Mouse (Mus musculus) ES-E14 (cell line): ENCODE data around the gene 1700024G13Rik.

ENCODE experiments used
- CHD2 ChIP-seq: IDR thresholded peaks from 2 replicates; pipeline ENCODE4 v1.6.1; 2014; ENCODE audit warnings: mild to moderate bottlenecking, low read depth, low read length, inconsistent platforms
- MAFK ChIP-seq: IDR thresholded peaks from 2 replicates; pipeline ENCODE4 v1.6.1; 2014; ENCODE audit warnings: mild to moderate bottlenecking, low read depth, low read length, inconsistent platforms; ENCODE audit not compliant: insufficient read depth
- ZNF384 ChIP-seq: IDR thresholded peaks from 2 replicates; pipeline ENCODE4 v1.6.1; 2012; ENCODE audit warnings: low read depth, low read length, inconsistent platforms

DNA sequence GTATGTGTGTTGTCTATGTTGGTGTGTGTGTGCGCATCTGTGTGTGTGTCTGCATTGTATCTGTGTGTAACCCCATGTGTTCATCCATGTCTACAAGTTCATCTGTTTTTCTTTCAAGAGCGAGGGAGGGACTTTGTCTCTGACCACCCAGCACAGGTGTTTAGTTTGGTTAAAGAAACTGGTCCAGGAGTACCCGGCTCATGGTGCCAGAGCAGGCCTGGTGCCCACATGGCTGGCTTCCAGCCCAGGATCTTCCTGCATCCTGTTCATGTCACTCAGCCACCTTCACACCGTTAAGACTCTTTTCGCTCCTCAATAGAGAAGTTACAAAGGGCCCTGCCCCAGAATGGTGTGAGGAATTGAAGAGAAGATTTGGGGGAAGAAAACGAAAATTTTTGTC lies 52.2 kb downstream of the 1700024G13Rik start:
- TF ChIP-seq ZNF384 (no peak), MAFK (no peak), CHD2 (no peak)
